Mouse (Mus musculus): Measurements from ENCODE around the gene Prkab1.

Gene Prkab1

GRCm38 (mm10) chr5:116023821-116024284 lies 455 bp downstream of the Prkab1 start:
- no peak for TF ChIP-seq GATA4 (IDR thresholded peaks at IDR 0.05; ENCODE audit: insufficient replicate concordance, low read length)

GRCm38 (mm10) chr5:116023251-116023661 lies 1.1 kb downstream of the Prkab1 start:
- TF ChIP-seq GATA4 (IDR thresholded peaks at IDR 0.05; ENCODE audit: insufficient replicate concordance, low read length): no peak

DNA sequence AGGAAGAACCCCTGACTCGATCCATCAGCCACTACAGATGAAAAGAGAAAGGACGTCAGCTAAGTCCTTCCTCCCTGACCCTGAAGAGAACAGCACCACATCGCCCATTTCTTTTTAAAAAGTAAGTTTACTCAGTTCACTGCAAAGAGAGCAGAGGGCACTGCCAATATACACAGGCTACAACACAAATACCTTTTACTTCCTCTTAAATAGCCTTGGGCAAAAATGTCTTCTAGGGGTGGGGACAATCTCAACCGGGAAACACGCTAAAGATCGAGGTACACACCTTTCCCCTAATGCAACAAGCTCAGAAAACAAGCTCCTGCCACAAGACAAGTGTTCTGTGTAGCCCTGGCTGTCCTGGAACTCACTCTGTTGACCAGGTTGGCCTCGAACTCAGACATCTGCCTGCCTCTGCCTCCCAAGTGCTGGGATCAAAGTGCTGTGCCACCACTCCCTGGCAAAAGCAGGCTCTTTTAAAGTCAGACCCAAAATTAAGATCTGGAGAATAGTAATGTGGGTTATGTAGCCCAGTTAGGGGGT lies 1.6 kb downstream of the Prkab1 start:
- no peak for TF ChIP-seq GATA4 (IDR thresholded peaks at IDR 0.05; ENCODE audit: insufficient replicate concordance, low read length)

- no peak for TF ChIP-seq GATA4 (IDR thresholded peaks at IDR 0.05; ENCODE audit: insufficient replicate concordance, low read length)
Observed at GRCm38 (mm10) chr5:116022131-116022530, 2.2 kb downstream of the Prkab1 start.

GRCm38 (mm10) chr5:116021552-116021951 lies 2.8 kb downstream of the Prkab1 start:
- TF ChIP-seq GATA4 (IDR thresholded peaks at IDR 0.05; ENCODE audit: insufficient replicate concordance, low read length): no peak

DNA sequence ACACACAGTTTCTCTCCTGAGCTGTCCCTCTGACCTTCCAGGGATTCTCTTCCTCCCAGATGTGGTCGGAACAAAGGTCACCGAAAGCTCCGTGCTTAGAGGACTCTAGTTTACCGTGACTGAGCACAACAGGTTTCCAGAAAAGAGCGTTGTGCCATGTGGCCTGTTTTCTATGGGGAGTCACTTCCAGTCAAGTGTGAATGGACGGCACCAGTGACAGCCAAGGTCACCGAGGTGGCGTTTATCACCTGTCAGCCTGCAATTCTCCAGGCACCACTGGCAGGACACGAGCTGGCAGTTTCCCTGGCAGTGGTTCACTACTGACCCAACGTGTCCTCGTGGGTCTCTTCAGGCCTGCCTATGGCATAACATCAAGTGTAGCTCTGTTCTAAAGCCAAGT lies 4.9 kb downstream of the Prkab1 start:
- no peak for TF ChIP-seq GATA4 (IDR thresholded peaks at IDR 0.05; ENCODE audit: insufficient replicate concordance, low read length)

- TF ChIP-seq GATA4 (IDR thresholded peaks at IDR 0.05; ENCODE audit: insufficient replicate concordance, low read length): no peak
Observed at GRCm38 (mm10) chr5:116018784-116019183, 5.5 kb downstream of the Prkab1 start.

DNA sequence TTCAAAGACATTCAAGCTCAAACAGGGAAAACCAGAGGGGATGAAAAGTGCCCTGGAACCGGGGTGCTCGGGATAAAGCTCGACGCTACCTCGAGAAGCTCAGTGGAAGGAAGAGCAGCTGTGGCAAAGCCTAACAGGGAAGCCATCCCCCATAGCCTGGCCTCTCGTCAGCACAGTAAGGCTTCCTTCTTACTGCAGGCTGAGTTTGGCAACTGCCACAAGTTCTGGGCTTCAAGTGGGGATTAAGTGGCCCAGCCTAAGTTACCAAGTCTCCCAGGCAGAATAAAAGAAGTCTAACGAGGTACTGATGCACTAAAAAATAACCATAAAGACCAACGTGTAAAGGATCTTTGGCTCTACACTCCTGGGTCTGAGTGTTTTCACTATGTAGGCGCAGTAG lies 6.1 kb downstream of the Prkab1 start:
- no peak for TF ChIP-seq GATA4 (IDR thresholded peaks at IDR 0.05; ENCODE audit: insufficient replicate concordance, low read length)

DNA sequence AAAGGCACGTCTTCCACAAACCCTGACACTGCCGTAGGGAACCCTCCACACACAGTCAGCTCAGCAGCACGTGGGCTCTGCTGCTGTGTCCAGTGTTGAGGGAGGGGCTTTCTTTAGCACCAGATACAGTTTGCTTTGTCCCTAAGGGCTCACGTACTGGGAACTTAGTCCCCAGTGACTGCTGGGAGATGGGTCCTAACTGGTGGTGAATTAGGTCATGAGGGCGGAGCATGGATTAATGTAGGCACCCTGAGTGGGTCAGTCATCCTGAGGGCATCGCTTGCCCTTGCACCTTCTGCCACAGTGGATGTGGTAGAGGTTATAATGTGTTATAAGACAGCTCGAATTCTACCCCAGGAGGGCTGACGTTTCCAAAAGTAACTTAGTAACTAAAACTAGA lies 6.9 kb downstream of the Prkab1 start:
- no peak for TF ChIP-seq GATA4 (IDR thresholded peaks at IDR 0.05; ENCODE audit: insufficient replicate concordance, low read length)

GRCm38 (mm10) chr5:116016542-116016941 lies 7.8 kb downstream of the Prkab1 start:
- no peak for TF ChIP-seq GATA4 (IDR thresholded peaks at IDR 0.05; ENCODE audit: insufficient replicate concordance, low read length)

GRCm38 (mm10) chr5:116014237-116014636 lies 10.1 kb downstream of the Prkab1 start:
- no peak for TF ChIP-seq GATA4 (IDR thresholded peaks at IDR 0.05; ENCODE audit: insufficient replicate concordance, low read length)

GRCm38 (mm10) chr5:116013821-116014220 lies 10.5 kb downstream of the Prkab1 start:
- TF ChIP-seq GATA4 (IDR thresholded peaks at IDR 0.05; ENCODE audit: insufficient replicate concordance, low read length): no peak

DNA sequence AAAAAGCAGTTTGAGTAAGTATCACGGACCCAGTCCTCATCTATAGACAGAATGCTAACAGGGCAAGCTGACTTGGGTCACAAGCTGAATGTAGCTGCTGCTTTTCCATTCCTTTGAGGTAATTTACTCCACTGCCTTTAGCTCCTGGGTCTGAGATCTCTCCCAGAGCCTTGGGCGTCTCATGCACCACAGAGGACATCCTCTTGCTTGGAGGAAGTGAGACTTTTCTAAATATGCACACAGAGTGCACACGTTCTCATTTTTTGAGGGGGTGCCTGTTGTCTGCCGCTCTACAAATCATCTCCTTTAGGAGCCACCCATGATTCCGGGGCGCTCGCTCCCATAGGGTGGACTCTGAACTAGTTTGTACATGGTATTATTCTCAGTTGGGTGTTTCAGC lies 11.8 kb downstream of the Prkab1 start:
- TF ChIP-seq GATA4 (IDR thresholded peaks at IDR 0.05; ENCODE audit: insufficient replicate concordance, low read length): no peak

DNA sequence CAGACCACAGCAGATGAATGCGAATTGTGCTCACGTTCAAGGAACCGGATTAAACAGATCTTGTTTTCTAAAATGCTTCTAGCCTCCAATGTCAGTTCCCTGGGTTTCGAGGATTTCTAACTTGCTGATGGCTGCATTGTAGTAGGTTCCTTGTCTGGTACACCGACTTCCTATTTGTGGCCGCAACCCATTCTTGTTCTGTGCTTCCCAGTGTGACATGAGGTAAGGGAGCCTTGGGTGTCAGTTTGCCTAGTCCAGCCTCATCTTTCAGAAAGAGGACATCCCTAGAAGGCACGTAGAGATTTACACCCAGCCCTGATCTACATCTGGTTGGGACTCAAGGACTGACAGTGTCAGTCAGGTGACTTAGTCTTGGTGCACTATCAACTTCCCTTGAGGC lies 12.6 kb downstream of the Prkab1 start:
- no peak for TF ChIP-seq GATA4 (IDR thresholded peaks at IDR 0.05; ENCODE audit: insufficient replicate concordance, low read length)

- no peak for TF ChIP-seq GATA4 (IDR thresholded peaks at IDR 0.05; ENCODE audit: insufficient replicate concordance, low read length)
Observed at GRCm38 (mm10) chr5:116009884-116010627, 14.3 kb downstream of the Prkab1 start.

- no peak for TF ChIP-seq GATA4 (IDR thresholded peaks at IDR 0.05; ENCODE audit: insufficient replicate concordance, low read length)
Observed at GRCm38 (mm10) chr5:116009091-116009851, 15.0 kb downstream of the Prkab1 start.
